Mouse (Mus musculus) urinary bladder, postnatal 14 days (tissue): Measurements from ENCODE around the gene Ecel1.

Experiments used
- DNase-seq: peaks from one replicate; pipeline ENCODE4 v3.0.0; 2021; ENCODE audit warnings: low spot score

The Ecel1 gene

DNA sequence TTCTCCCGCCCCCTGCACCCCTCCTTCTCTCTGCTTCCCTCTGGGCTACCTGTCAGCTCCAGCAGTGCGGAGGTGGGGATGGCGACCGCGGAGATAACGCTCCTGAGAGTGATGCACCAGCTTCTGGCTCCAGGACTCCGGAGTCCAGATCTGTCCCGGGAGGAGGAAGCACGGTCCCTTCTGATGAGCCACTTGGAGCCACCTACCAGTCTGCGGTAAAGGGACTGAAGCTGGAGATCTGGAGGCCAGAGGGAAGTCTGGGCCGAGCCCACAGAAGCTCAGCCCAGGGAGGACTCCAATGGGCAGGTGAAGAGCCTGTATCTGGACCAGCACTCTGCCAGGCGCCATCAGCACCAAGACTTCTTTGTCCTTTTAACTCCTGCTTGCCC lies at the start of gene Ecel1:
Gene Ecel1, minus strand, starts transcription at position 323 of the 389 bp plus-strand sequence.
- DNase-seq: no peak

DNA sequence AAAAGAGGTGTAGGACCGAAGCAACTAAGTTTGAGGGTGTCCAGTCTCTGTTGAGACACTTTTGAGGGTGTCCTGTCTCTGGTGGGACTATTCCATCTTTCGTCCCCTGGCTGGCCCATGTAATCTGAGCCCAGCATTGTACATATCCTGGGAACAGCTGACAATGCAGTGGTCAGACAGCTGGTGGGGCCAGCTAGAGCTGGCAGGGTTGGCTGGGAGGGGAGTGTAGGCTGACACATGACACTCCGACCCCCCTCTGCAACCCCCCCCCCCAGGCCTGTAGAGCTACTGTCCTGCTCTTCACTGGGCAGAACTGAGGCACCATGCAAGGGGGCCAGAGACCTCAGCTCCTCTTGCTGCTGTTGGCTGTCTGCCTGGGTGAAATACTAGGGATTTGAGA lies 49.2 kb upstream of the Ecel1 start:
- DNase-seq: no peak

DNA sequence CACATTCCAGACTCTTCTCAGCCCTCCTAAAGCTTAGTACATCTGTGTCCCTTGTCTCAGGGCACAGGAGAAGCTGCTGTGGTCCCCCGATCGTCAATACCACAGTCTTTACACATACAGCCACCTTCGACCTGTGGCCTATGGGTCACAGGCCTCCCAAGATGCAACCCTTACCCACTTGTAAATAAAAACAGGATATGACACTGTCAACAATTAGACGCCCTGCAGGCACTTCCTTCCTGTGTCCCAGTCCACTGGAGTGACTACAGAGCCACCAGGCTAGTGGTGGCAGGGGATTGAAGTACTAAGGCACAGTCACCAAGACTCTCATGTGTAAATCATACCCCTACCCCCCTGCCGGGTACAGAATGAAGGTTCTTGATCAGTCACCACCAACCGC lies 48.7 kb upstream of the Ecel1 start:
- DNase-seq: no peak

DNA sequence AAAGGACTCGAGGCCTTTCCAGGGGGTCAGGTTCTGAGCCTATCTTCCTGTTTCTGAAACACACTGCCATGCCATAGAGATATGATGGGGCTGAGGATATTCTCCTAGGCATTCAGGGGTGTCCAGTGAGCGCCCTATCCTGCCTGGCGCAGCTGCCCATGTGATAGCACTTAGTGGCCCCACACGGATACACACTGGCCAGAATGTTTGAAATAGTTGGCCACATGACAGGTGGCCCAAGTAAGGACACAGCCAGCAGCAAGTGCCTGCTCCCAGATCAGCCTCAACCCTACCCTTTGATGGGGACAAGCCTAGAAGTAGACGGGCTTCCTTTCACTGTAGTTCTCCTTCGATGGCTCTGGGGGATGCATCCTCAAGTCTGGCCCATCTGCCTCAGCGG lies 48.1 kb upstream of the Ecel1 start, which contains the start of gene Chrng:
Gene Chrng, plus strand, starts transcription at position 193 of the 400 bp plus-strand sequence.
- no peak for DNase-seq

DNA sequence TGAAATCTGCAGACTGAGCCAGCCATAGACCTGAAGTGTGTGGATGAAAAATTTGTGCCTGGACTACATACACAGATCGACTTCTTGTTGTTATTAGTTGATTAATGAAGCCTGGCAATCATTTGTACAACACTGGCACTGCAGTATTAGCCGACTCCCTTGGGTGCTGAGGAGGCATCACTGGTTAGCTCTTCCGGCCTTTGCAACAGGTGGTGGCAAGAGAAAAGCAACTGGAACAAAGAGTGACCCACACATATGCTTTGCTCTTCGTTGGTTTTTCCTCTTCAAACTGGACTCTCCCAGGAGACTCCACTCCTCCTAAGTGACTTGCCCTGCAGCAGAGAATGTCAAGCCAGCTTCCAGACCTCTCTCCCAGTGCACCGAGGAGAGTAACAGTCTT lies 47.5 kb upstream of the Ecel1 start:
- no peak for DNase-seq

DNA sequence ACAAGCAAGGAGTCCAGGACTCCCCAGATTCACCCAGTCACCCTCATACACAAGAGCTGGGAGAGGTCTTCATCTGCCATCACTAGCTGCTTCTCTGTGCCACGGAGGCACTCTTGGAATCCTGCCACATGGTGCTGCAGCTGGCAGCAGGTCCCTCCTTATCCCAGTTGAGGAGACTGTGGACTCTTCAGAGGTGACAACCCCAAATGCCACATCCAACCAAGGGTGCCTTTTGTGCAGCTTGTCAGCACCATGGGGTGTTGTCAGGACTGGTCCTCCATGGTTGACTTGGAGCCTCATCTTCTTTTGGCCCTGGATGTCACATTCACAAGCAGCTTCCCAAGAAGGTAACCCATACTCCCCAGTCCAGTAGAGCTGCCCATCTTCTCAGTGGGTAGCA lies 45.5 kb upstream of the Ecel1 start:
- DNase-seq: no peak

DNA sequence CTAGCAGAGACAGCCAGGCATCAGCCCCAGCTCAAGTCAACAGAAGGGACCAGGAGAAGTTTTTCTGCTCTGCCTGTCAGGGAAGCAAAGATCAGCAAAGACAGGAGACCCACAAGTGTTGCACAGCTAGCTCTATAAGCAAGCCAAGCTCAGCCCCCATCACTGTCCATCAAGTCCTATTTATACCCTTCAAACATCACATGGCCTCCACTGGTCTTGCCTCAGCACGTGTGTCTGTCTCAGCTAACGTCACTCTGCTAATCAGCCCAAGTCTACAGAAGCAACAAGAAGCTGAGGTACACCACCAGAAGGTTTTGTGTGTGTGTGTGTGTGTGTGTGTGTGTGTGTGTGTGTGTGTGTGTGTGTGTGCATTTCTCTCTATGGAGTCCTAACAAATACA lies 44.5 kb upstream of the Ecel1 start:
- DNase-seq: no peak

DNA sequence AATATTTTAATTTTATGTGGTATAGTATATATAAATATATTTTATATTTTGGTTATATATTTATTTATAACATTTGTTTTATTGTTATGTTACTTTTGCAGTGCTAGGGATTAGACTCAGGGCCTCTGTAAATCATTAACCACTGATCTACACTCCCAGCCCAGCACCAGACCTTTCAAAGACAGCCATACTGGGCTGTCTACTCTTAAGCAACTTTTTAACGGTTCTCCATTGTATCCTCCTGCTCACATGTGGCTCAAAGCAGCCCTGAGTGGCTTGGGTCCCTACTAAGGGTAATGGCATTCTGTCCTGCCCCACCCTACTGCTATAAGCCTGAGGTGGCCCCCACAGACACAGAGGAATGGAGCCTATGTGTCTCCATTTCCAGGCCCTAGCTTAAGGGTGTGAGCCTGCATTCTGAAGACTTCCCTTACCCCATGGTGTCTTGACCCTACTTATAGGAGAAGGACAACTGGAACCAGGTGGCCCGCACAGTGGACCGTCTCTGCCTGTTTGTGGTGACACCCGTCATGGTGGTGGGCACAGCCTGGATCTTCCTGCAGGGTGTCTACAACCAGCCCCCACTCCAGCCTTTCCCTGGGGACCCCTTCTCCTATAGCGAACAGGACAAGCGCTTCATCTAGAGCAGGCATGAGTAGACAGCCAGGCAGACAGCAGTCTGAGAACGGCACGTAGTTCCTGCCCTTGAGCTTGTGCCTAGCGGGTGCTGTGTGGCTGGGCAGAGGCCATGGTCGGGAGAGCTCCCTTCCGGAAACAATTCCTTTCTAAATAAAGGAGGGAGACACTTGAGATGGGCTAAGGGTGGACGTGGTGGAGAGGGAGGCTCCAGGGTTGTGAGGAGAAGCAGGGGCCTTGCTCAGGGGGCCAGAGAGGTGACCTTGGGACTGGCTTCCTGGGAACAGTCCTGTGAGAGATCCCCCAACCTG lies 42.1 kb upstream of the Ecel1 start:
- no peak for DNase-seq

DNA sequence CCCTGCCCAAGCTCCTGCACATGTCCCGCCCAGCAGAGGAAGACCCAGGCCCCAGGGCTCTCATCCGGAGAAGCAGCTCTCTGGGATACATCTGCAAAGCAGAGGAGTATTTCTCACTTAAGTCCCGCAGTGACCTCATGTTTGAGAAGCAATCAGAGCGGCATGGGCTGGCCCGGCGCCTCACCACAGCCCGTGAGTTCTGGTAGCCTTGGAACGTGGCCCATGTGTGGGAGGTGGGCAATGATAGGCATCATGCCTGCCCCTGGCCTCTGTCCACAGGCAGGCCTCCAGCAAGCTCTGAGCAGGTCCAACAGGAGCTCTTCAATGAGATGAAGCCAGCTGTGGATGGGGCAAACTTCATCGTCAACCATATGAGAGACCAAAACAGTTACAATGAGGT lies 41.0 kb upstream of the Ecel1 start:
- no peak for DNase-seq

DNA sequence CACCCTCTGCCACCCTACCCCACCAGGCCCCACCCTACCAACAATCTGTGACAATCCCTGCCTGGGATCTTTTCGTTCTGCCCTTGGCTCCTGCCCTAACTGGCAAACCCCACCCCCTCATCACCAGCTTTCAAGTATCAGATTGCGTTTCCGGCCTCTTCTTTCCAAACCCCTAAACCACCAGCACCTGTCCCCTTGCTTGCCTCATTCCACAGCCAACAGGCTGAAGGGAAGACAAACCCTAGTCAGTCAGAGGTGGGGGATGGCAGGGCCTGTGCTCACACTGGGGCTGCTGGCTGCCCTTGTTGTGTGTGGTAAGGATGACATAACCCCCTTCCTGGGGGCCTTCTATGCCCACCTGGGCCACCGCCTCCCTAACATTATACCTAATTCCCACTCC lies 34.1 kb upstream of the Ecel1 start, which contains the start of gene Chrnd:
Gene Chrnd, plus strand, starts transcription at position 179 of the 400 bp plus-strand sequence.
- no peak for DNase-seq

DNA sequence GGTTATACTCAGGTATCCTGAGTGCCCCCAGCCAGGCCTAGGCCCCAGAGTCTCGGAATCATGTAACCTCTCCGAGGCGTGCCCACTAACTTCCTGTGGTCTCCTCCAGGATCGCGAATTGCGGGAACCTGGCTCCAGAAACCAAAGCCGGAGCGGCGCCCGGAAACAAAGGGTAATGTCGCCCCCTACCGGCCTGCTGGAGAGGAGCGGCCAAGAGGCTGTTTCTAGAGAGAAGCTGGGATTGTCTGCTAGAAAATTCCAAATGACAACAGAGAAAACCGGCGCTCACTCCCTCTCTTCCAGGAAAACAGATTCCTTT lies 30.7 kb upstream of the Ecel1 start:
- DNase-seq: peak; percentile 75

DNA sequence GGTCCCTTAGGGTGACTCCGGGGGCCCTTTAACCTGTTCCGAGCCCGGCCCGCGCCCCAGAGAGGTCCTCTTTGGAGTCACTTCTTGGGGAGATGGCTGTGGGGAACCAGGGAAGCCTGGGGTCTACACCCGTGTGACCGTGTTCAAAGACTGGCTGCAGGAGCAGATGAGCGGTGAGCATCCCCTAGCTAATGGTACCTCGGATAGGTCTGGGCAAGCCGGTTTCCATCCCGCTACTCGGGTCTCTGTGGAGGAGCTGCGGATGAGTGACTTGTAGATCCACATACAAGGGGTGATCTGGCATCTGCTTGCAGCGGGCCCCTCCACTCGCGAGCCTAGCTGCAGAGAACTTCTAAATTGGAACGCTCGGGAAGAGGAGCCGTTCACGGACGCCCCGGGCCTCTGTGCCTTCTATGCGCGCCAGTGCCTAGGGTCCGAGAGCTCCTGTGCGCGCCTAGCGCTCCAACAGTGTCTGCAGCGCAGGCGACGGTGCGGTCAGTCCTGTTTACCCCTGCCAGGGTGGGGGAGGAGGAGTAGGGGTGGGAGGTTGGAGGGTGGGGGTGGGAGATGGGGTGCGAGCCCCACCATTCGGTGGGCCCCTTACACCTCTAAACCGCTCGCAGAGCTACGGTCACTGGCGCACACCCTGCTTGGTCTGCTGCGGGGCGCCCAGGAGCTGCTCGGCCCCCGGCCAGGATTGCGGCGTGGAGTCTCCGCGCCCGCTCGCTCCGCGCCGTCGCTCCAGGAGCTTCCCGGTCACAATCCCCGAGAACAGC lies 30.1 kb upstream of the Ecel1 start:
- no peak for DNase-seq

DNA sequence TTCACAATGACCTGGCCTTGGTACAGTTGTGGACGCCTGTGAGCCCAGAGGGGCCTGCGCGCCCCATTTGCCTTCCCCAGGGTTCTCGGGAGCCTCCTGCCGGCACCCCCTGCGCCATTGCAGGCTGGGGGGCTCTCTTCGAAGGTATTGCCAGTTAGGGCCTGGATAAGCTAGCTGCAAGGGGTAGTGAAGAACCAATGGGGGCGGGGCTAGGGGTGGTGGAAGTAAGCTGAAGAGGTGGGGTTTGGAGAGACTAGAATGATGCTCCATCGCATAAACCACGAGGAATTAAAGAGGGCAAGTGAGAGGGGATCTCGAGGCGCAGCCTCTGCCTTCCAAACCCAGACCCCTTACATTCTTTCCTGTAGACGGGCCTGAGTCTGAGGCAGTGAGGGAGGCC lies 29.2 kb upstream of the Ecel1 start:
- no peak for DNase-seq

DNA sequence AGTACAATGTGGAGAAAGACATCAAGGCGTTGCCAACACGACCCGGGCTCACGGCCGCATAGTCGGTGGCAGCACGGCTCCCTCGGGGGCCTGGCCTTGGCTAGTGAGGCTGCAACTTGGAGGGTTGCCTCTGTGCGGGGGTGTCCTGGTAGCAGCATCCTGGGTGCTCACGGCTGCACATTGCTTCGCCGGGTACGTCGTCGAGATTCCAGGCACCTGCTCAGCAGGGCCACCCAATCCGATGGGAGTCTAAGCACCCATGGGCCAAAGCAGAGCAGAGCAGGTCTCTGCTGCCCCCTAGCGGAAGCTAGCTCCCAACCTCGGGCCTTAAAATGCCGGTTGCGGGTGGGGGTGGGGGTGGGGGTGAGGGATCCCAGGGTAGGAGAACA lies 28.4 kb upstream of the Ecel1 start:
- peak; percentile 76 for DNase-seq

DNA sequence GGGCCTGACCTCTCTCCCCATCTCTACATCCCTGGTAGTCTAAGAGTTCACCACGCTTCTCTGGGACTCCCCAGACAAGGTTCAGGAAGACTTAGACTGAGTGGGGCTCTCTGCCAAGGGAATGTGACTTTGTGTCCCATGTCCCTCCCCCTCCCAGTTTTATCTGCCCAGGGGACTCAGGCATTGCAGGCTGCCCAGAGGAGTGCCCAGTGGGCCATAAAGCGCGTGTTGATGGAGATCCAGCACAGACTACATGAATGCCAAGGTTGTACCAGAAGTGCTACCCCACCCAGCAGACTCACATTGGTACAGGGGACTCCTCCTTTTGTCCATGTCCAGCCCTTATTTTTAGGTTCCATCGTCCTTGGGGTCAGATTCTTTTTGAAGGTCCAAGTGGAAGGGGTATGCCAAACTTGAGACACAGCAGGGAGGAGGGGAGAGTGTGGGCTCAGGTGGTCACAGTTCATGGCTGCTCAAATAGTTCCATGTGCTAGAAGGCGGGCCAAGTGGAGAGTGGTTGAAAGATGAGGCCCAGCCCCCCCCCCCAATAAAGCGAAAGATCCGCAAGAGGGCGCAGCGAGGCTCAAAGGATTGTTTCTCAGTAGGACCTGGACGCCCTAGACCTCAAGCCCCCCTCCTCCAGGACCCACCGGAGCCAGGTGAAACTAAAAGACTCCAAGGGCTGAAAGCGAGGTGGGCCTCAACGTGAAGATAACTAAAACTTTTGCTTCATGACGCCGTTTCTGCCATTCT lies 27.9 kb upstream of the Ecel1 start:
- no peak for DNase-seq

DNA sequence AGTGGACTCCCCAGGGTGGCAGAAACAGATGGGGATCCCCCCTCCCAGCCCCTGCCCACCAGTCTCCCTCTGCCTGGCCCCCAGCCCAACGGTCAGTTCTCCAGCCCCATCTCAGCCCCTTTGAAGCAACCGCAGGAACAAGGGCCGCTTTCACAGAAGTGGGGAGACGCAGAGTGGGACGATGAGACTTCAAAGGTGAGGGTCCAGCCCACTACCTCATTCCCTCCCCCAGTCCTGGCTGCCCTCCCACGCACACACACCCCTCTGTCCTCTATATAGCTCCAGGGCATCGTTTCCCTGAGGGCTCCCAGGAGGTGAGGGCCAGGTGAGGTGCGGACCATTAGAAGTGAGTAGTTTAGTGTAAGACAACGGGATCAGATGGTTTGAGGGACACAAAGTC lies 26.7 kb upstream of the Ecel1 start, which contains the start of gene Prss56:
Gene Prss56, plus strand, starts transcription at position 301 of the 400 bp plus-strand sequence.
- DNase-seq: no peak

DNA sequence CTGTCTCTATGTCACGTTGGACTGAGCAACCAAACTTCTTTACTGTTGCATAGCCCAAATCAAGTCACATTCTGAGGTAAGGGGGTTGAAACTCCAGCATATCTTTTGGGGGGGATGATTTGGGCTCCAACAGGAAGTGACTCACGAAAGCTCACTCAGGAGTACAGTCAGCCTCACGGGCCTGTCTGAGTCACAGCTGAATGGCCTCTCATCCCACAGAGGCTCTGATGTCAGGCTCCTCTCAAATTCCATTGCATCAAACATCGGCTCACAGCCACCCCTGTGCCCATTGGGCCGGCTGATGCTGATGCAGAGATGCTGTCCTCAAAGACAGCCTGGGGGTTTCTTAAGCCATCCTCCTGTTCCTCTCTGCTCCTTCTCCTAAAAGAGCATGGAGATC lies 24.6 kb upstream of the Ecel1 start:
- DNase-seq: no peak

DNA sequence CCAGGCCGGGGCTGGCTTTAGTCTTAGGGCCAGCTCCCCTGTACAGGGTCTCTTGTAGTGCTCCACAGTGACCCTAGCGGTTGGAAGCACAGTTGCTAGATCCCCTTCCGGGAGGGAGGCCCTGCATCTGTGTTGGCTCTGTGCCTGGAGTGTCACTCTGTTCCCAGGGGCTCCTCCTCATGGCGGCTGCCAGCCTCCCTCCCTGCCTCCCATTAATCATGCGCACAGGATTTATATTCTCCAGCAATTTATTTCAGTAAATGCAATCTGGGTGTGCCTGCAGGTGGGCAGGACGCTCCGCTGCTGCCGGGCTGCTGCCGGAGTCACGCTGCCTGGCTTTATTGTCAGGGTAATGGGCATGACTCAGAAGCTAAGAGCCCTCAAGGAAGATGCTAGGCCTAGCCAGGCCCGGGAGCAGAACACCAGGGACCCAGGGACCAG lies 19.6 kb upstream of the Ecel1 start:
- peak; percentile 42 for DNase-seq

DNA sequence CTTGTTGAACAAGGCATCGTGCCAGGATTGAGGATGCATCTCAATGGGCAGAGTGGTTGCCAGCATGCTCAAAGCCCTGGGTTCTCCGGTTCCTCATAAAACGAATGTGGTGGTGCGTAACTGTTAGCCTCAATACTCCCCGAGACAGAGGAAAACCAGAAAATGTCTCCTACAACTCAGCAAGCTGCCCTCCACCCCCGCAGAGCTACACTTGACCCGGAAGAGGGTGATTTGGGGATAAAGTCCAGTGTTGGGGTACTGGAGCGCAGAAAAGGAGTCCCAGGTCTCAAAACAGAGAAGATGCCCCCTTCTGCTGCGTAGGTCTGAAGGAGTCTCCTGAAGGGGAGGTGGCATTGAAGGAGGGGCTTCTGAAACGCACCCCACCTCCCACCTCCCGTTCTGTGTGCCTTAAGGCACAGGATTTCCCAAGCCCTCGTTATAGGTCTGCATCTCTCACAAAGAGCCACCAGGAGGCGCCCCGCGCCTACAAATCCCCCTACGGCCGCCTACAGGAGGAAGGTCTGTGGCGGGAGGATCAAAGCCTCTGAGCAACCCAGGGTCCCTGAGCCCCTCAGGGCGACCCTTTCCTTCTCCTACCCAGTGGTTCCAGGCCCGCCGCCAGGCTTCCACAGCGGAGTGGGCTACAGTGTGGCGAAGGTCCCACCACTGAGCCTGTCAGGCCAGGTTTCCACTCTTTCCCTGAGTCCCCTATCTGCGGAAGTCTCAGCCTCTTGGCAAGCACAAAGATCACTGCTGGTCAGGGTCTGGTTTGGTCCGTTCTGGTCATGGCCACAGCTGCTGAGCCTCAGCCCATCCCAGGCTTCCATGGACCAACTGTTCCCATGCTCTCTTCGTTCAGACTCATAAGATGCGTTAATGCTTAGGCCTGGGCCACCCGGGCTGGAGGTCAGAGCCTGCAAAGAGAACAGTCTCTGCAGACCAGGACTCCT lies 18.0 kb upstream of the Ecel1 start:
- DNase-seq: peak; percentile 58

DNA sequence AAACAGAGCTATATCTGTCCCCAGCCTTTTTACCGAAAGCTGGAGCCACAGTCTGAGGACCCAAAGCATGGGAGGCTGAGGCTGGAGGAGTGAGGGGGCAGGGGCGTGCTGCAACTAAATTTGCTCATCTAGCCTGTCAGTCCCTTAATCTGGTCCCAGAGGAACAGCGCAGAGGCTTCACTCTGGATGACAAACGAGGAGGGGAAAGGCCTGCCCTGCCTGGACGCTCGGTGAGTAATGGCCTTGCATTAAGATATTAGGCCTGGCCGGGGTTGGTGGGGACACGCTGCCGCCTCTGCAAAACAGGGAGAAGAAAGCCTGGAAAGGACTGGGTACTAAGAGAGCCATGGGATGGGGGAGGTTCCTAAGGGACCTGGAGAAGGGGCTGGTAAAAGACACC lies 16.0 kb upstream of the Ecel1 start:
- DNase-seq: no peak

DNA sequence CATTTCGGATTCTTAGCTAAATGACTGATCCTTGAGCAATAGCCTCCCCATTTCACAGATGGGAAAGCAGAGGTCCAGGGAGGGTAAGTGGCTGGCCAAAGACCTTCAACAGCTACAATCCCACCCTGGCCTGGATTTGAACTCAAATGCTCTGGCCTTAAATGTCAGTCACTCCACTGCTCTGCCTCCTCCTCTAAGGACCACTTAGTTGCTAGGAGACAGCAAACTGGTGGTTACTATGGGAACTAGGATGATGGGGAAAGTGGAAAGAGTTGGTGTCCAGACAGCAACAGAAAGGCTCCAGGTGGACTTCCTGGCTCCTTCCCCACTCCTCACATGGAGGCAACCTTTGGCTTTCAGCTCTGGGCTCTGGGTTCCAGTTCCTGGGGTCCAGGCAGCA lies 15.0 kb upstream of the Ecel1 start:
- DNase-seq: no peak
